Mouse (Mus musculus) left cerebral cortex, adult 9 months (tissue): Measurements from ENCODE around the gene Dtx2.

Experiments used
- DNase-seq, 2 experiments: peaks; one replicate each; pipeline ENCODE4 v3.0.0; 2022; ENCODE audit warnings: low spot score in 2 of 2

Gene Dtx2

GRCm38 (mm10) chr5:135994725-135995687, at the start of gene Dtx2:
Gene Dtx2, plus strand, starts transcription at chr5:135994800.
- DNase-seq: peak; percentile 78 to 90

GRCm38 (mm10) chr5:135945916-135946408, 48.6 kb upstream of the Dtx2 start:
- no peak for DNase-seq

GRCm38 (mm10) chr5:135946621-135947020, 48.0 kb upstream of the Dtx2 start:
- no peak for DNase-seq

GRCm38 (mm10) chr5:135950710-135951412, 43.7 kb upstream of the Dtx2 start:
- no peak for DNase-seq

GRCm38 (mm10) chr5:135951660-135952059, 42.9 kb upstream of the Dtx2 start:
- DNase-seq: no peak

- no peak for DNase-seq
These were observed 41.8 kb upstream of the Dtx2 start for GRCm38 (mm10) chr5:135952830-135953229.

GRCm38 (mm10) chr5:135956300-135957206, 38.0 kb upstream of the Dtx2 start:
- DNase-seq: no peak

- peak; percentile 96 for DNase-seq
These were observed 37.2 kb upstream of the Dtx2 start for GRCm38 (mm10) chr5:135957207-135957974.

- DNase-seq: no peak
These were observed 36.2 kb upstream of the Dtx2 start for GRCm38 (mm10) chr5:135958367-135958766.

- no peak for DNase-seq
These were observed 34.7 kb upstream of the Dtx2 start for GRCm38 (mm10) chr5:135959911-135960310.

- DNase-seq: no peak
These were observed 33.5 kb upstream of the Dtx2 start for GRCm38 (mm10) chr5:135960909-135961635.

GRCm38 (mm10) chr5:135962125-135962491, 32.5 kb upstream of the Dtx2 start:
- DNase-seq: no peak

- DNase-seq: peak; percentile 98
These were observed 31.9 kb upstream of the Dtx2 start for GRCm38 (mm10) chr5:135962492-135963279.

GRCm38 (mm10) chr5:135963280-135963627, 31.3 kb upstream of the Dtx2 start:
- no peak for DNase-seq

GRCm38 (mm10) chr5:135965501-135965930, 29.1 kb upstream of the Dtx2 start:
- DNase-seq: no peak

GRCm38 (mm10) chr5:135966866-135967265, 27.7 kb upstream of the Dtx2 start:
- no peak for DNase-seq

GRCm38 (mm10) chr5:135968781-135969180, 25.8 kb upstream of the Dtx2 start:
- no peak for DNase-seq

GRCm38 (mm10) chr5:135970247-135970646, 24.4 kb upstream of the Dtx2 start:
- DNase-seq: no peak

GRCm38 (mm10) chr5:135971876-135972275, 22.7 kb upstream of the Dtx2 start:
- DNase-seq: no peak
